Mouse (Mus musculus): ENCODE measurements around the gene Arhgef15. TPM values are rescaled to one million over a fixed set of nuclear protein-coding genes. Genes with fewer than 3 reads are reported as not detected.

The Arhgef15 gene
- polyA plus RNA-seq, 1 experiment = 14.9 TPM

- H3K36me3 ChIP-seq (ENCODE audit: control insufficient read depth, insufficient read depth, low read length) = no peaks in the 10 kb centered on the region
- peaks cover 5% of the 10 kb centered on the region; the same call in 1 of the 2 replicates for H3K4me1 ChIP-seq (replicated peaks; ENCODE audit: control insufficient read depth, insufficient read depth, low read length)
- H3K4me3 ChIP-seq (ENCODE audit: control insufficient read depth, insufficient read depth, low read length) = no peak overlapping the region
- H3K27me3 ChIP-seq (ENCODE audit: control insufficient read depth, insufficient read depth, low read length) = no peaks in the 10 kb centered on the region
- no peak overlapping the region; the same call in 1 of the 2 replicates for H3K27ac ChIP-seq (ENCODE audit: control insufficient read depth, insufficient read depth, low read length)
- WGBS = 76% methylated on average over 3 of the region's 3 CpGs
- TF ChIP-seq CTCF (IDR thresholded peaks at IDR 0.05; ENCODE audit: borderline replicate concordance, control insufficient read depth, extremely low read depth, insufficient read depth, low read length, poor library complexity) = no peak
- TF ChIP-seq POLR2A (IDR thresholded peaks at IDR 0.05; ENCODE audit: control insufficient read depth, extremely low read depth, insufficient read depth, low read length, poor library complexity) = no peak
- no peak for DNase-seq
These were observed 4.3 kb upstream of the Arhgef15 start for GRCm38 (mm10) chr11:68961596-68961995.

DNA sequence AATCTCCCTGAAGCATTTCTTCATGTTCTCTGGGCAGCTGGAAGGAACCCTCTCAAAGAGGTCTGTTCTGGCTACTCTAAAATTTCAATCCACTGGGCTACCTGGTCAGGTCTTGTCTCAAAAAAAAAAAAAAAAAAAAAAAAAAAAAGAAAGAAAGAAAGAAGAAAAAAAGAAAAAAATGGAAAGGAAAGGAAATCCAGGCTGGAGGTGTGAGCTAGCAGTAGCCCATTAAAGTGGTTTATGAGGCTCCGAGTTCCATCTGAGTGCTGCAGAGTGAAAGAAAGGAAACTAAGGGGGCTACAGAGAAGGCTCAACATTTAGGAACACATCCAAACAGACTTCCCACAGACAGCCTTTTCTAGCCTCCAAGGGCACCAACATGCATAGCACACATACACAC, 691 bp upstream of the Arhgef15 start:
- H3K4me3 ChIP-seq (ENCODE audit: control insufficient read depth, insufficient read depth, low read length) = no peak overlapping the region
- WGBS = 85% methylated on average over 1 of the region's 1 CpGs

GRCm38 (mm10) chr11:68956697-68957096, 583 bp downstream of the Arhgef15 start:
- H3K36me3 ChIP-seq (ENCODE audit: control insufficient read depth, insufficient read depth, low read length) = no peaks in the 10 kb centered on the region
- no peak overlapping the region for H3K4me3 ChIP-seq (ENCODE audit: control insufficient read depth, insufficient read depth, low read length)
- TF ChIP-seq POLR2A (IDR thresholded peaks at IDR 0.05; ENCODE audit: control insufficient read depth, extremely low read depth, insufficient read depth, low read length, poor library complexity) = no peak
- no peak for TF ChIP-seq CTCF (IDR thresholded peaks at IDR 0.05; ENCODE audit: borderline replicate concordance, control insufficient read depth, extremely low read depth, insufficient read depth, low read length, poor library complexity)
- no peak overlapping the region for H3K27ac ChIP-seq (ENCODE audit: control insufficient read depth, insufficient read depth, low read length)
- 85% methylated on average over 13 of the region's 13 CpGs for WGBS
- no peak for DNase-seq
- no peaks in the 10 kb centered on the region for H3K27me3 ChIP-seq (ENCODE audit: control insufficient read depth, insufficient read depth, low read length)
- H3K4me1 ChIP-seq (replicated peaks; ENCODE audit: control insufficient read depth, insufficient read depth, low read length) = peaks cover 15% of the 10 kb centered on the region

More for the DNA sequence above, 691 bp upstream of the Arhgef15 start:
- H3K36me3 ChIP-seq (ENCODE audit: control insufficient read depth, insufficient read depth, low read length) = no peaks in the 10 kb centered on the region
- H3K4me1 ChIP-seq (replicated peaks; ENCODE audit: control insufficient read depth, insufficient read depth, low read length) = peaks cover 15% of the 10 kb centered on the region
- H3K27me3 ChIP-seq (ENCODE audit: control insufficient read depth, insufficient read depth, low read length) = no peaks in the 10 kb centered on the region
- no peak overlapping the region for H3K27ac ChIP-seq (ENCODE audit: control insufficient read depth, insufficient read depth, low read length)
- TF ChIP-seq POLR2A (IDR thresholded peaks at IDR 0.05; ENCODE audit: control insufficient read depth, extremely low read depth, insufficient read depth, low read length, poor library complexity) = no peak
- no peak for TF ChIP-seq CTCF (IDR thresholded peaks at IDR 0.05; ENCODE audit: borderline replicate concordance, control insufficient read depth, extremely low read depth, insufficient read depth, low read length, poor library complexity)
- no peak for DNase-seq

DNA sequence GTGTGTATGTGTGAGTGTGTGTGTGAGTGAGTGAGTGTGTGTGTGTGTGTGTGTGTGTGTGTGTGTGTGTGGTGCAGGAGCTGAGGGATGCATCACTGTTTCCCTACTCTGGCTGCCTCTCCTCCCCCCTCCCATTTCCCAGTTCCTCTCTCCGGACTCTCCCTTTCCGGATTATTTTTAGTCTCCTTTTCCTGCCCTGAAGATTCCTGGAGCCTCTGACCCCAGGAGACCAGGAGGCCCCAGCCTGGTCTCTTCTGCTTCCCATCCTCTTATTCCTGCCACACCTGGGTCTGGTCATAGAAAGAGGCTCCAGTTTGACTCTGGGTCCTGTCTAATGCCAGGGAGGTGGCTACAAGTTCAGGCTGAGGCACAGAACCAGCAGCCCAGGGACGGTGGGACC, 1.2 kb downstream of the Arhgef15 start:
- H3K36me3 ChIP-seq (ENCODE audit: control insufficient read depth, insufficient read depth, low read length) = no peaks in the 10 kb centered on the region
- H3K27ac ChIP-seq (ENCODE audit: control insufficient read depth, insufficient read depth, low read length) = no peak overlapping the region
- WGBS = 88% methylated on average over 3 of the region's 3 CpGs
- no peak for TF ChIP-seq CTCF (IDR thresholded peaks at IDR 0.05; ENCODE audit: borderline replicate concordance, control insufficient read depth, extremely low read depth, insufficient read depth, low read length, poor library complexity)
- TF ChIP-seq POLR2A (IDR thresholded peaks at IDR 0.05; ENCODE audit: control insufficient read depth, extremely low read depth, insufficient read depth, low read length, poor library complexity) = no peak
- no peaks in the 10 kb centered on the region for H3K27me3 ChIP-seq (ENCODE audit: control insufficient read depth, insufficient read depth, low read length)
- H3K4me1 ChIP-seq (replicated peaks; ENCODE audit: control insufficient read depth, insufficient read depth, low read length) = peaks cover 15% of the 10 kb centered on the region
- no peak overlapping the region for H3K4me3 ChIP-seq (ENCODE audit: control insufficient read depth, insufficient read depth, low read length)
- no peak for DNase-seq

DNA sequence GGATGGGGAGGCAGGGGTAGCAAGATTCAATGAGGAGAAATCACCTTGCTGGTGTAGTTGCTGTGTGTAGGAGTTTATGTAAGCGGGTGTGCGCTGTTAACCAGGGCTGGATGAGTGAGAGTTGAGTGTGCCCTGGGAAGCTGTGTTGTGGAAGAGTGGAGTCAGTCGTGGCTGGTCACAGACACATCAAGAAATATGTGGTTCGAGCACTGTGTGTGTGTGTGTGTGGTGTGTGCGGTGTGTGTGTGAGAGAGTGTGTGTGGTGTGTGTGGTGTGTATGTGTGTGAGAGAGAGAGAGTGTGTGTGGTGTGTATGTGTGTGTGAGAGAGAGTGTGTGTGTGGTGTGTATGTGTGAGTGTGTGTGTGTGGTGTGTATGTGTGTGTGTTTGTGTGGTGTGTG, 1.8 kb downstream of the Arhgef15 start:
- TF ChIP-seq CTCF (IDR thresholded peaks at IDR 0.05; ENCODE audit: borderline replicate concordance, control insufficient read depth, extremely low read depth, insufficient read depth, low read length, poor library complexity) (no peak), POLR2A (IDR thresholded peaks at IDR 0.05; ENCODE audit: control insufficient read depth, extremely low read depth, insufficient read depth, low read length, poor library complexity) (no peak)
- Histone ChIP-seq H3K4me1 (replicated peaks; ENCODE audit: control insufficient read depth, insufficient read depth, low read length) (peaks cover 15% of the 10 kb centered on the region), H3K36me3 (ENCODE audit: control insufficient read depth, insufficient read depth, low read length) (no peaks in the 10 kb centered on the region), H3K27me3 (ENCODE audit: control insufficient read depth, insufficient read depth, low read length) (no peaks in the 10 kb centered on the region), H3K4me3 (ENCODE audit: control insufficient read depth, insufficient read depth, low read length) (no peak overlapping the region), H3K27ac (ENCODE audit: control insufficient read depth, insufficient read depth, low read length) (no peak overlapping the region)
- no peak for DNase-seq
- WGBS = 76% methylated on average over 5 of the region's 5 CpGs

DNA sequence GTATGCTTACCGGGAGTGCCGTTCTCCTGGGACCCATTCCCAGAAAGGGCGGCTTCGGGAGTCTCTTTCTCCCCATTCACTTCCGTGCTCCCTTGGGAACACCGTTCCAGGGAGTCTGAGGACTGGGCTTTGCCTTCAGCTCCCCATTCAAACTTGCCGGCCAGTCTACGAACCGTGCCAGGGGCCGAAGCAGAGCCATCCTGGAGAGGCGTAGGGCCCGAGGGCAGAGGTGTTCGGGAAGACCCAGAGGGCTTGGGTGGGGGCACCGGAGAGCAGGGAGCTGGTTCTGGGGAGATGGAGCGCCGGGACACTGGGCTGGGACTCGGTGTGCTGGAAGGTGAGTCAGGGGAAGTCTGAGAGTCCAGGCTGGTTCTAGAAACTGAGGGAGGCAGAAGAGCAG, 2.9 kb downstream of the Arhgef15 start:
- Histone ChIP-seq H3K27ac (ENCODE audit: control insufficient read depth, insufficient read depth, low read length) (no peak overlapping the region), H3K4me1 (replicated peaks; ENCODE audit: control insufficient read depth, insufficient read depth, low read length) (peaks cover 15% of the 10 kb centered on the region), H3K4me3 (ENCODE audit: control insufficient read depth, insufficient read depth, low read length) (peak overlapping the region; percentile 30; the same call in 1 of the 2 replicates), H3K27me3 (ENCODE audit: control insufficient read depth, insufficient read depth, low read length) (no peaks in the 10 kb centered on the region), H3K36me3 (ENCODE audit: control insufficient read depth, insufficient read depth, low read length) (no peaks in the 10 kb centered on the region)
- 24% methylated on average over 17 of the region's 17 CpGs for WGBS
- no peak for DNase-seq
- TF ChIP-seq CTCF (IDR thresholded peaks at IDR 0.05; ENCODE audit: borderline replicate concordance, control insufficient read depth, extremely low read depth, insufficient read depth, low read length, poor library complexity) (0 out of 2 replicates have a peak, but pooled peaks have one; percentile 15), POLR2A (IDR thresholded peaks at IDR 0.05; ENCODE audit: control insufficient read depth, extremely low read depth, insufficient read depth, low read length, poor library complexity) (no peak)

DNA sequence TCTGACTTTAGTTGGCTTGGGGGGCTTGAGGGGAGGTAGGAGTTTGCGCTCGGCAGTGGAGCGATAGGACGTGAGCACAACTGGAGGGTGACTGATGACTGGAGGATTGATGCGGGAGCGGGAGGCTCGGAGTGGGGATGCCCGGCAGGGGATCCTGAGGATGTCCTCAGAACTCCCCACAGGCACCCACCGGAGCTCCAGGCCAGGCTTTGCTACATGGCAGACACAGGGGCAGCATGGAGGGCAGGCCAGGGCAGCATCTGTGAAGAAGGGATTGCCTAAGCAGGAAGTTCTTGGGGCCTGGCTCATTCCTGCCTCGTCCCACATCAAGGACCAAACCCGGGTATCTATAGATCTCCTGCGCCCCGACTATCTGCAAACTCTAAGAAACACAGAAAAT, 3.4 kb downstream of the Arhgef15 start:
- Histone ChIP-seq H3K4me3 (ENCODE audit: control insufficient read depth, insufficient read depth, low read length) (no peak overlapping the region), H3K4me1 (replicated peaks; ENCODE audit: control insufficient read depth, insufficient read depth, low read length) (peaks cover 13% of the 10 kb centered on the region), H3K27ac (ENCODE audit: control insufficient read depth, insufficient read depth, low read length) (no peak overlapping the region), H3K36me3 (ENCODE audit: control insufficient read depth, insufficient read depth, low read length) (no peaks in the 10 kb centered on the region), H3K27me3 (ENCODE audit: control insufficient read depth, insufficient read depth, low read length) (no peaks in the 10 kb centered on the region)
- 59% methylated on average over 13 of the region's 13 CpGs for WGBS
- TF ChIP-seq CTCF (IDR thresholded peaks at IDR 0.05; ENCODE audit: borderline replicate concordance, control insufficient read depth, extremely low read depth, insufficient read depth, low read length, poor library complexity) (no peak), POLR2A (IDR thresholded peaks at IDR 0.05; ENCODE audit: control insufficient read depth, extremely low read depth, insufficient read depth, low read length, poor library complexity) (no peak)
- DNase-seq = no peak

All from thymus, adult 2 months (tissue).